Mouse (Mus musculus): ENCODE measurements around the gene Cep89.

Gene Cep89

GRCm38 (mm10) chr7:35476457-35476856, 79.6 kb downstream of the Cep89 start:
- in situ Hi-C loops (cut with MboI, MseI) = loop anchor here (5.0 kb wide), 1 partner anchor 36 kb away; no protein-coding TSS in a partner anchor

- in situ Hi-C loops (cut with MboI, MseI) = no loop called here
Measured at GRCm38 (mm10) chr7:35485126-35485525, 88.3 kb downstream of the Cep89 start.

- in situ Hi-C loops (cut with MboI, MseI) = no loop called here
Measured at GRCm38 (mm10) chr7:35486553-35486952, 89.7 kb downstream of the Cep89 start.

All from T-helper 2 cell (primary cell).